In genomic region chr2:181645666-181646065, GRCm38 (mm10) we compare ENCODE assay signal across 23 mouse cellular contexts. TPM values are rescaled to one million over a fixed set of nuclear protein-coding genes. Genes with fewer than 3 reads are reported as not detected.
"Had no signal": no experiment of that assay in that cellular context is flagged by ENCODE, and none has a peak within 500 bp of the region (broad histone marks: within the 10 kb centered on the region; RNA-seq: fewer than 3 reads in every experiment).

No protein-coding gene starts in this region.

- H3K4me1 ChIP-seq: liver, embryonic 13.5 days had no signal

- H3K9ac ChIP-seq: liver, embryonic 13.5 days had no signal

- H3K4me2 ChIP-seq: liver, embryonic 13.5 days; midbrain, embryonic 11.5 days had no signal

- H3K27me3 ChIP-seq: liver, embryonic 13.5 days had no signal

- H3K4me3 ChIP-seq: liver, embryonic 13.5 days had no signal

- H3K9me3 ChIP-seq: liver, embryonic 13.5 days had no signal

- DNase-seq: kidney, postnatal 36 days; left cerebral cortex, postnatal 4 days; liver, embryonic 13.5 days; lung, adult 2 months; lung, postnatal 14 days; lung, postnatal 4 days; midbrain, embryonic 14.5 days; right cerebral cortex, postnatal 4 days; thymus, adult 2 months; thymus, postnatal 14 days; thymus, postnatal 4 days had no signal

- H3K27ac ChIP-seq: kidney, postnatal 0 days; liver, embryonic 13.5 days; stomach, postnatal 0 days had no signal

RNA-seq across cellular contexts. Expression of gene Gm29797, which starts 11.2 kb away (rescaled TPM):
- total RNA-seq: layer of hippocampus, postnatal 14 days; liver, adult 2 months; megakaryocyte progenitor cell, adult 5-6 weeks; megakaryocyte-erythroid progenitor cell, adult 5-6 weeks; midbrain, postnatal 0 days had no signal
- polyA plus RNA-seq: kidney, embryonic 14.5 days; kidney, postnatal 0 days; liver, adult 2 months; liver, embryonic 13.5 days; lung, adult 2 months; midbrain, embryonic 11.5 days; midbrain, embryonic 14.5 days; midbrain, postnatal 0 days; neural tube, embryonic 11.5 days; neural tube, embryonic 14.5 days; stomach, embryonic 14.5 days; stomach, postnatal 0 days had no signal

RNA-seq across cellular contexts. Expression of gene Sox18, which starts 25.8 kb away (rescaled TPM):
- total RNA-seq: megakaryocyte progenitor cell, adult 5-6 weeks; megakaryocyte-erythroid progenitor cell, adult 5-6 weeks had no signal
